Mouse (Mus musculus): ENCODE measurements around the gene Eif2ak3.
"Not testable (repeated sequence)": the region's sequence is repeated elsewhere in the genome, so short reads cannot be mapped to it uniquely, and the experiment has no call there.

Eif2ak3 gene

DNA sequence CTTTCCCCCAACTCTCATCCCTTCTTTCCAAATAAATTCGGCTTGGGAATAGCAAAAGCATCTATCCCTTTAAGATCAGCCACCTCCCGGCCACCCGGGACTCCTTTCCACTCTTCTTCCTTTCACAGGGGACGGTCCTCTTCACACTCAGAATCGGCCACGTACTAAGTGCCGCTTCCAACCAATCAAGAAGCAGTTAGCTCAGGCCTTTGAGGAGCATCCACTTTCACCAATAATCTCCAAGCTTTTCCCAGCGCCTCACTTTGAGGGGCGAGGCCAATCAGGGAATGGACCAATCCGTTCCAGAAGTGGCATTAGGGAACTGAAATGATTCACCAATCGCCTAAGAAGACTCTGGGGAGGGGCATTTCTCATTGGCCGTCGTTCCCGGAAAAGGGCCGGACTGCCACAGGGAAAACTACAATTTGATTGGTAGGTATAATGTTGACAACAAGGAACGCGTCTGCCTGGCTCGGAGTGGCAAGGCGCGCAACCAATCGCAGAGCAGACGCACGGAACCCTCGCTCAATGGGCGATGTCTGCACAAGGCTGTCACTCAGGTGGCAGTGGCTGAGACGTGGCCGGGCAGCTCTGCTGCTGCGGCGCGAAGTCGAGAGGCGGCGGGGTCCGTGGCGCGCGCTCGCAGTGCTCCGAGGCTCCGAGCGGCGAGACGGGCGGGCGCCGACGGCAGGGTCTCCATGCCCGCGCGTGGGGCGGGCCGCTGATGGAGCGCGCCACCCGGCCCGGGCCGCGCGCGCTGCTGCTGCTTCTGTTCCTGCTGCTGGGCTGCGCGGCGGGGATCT, at the start of gene Eif2ak3:
TSS of gene Eif2ak3 (plus strand) at position 514 of the 803 bp plus-strand sequence.
- DNase-seq (ENCODE audit: low read depth, low spot score), result peak; percentile 100

- no peak for DNase-seq (ENCODE audit: low read depth, low spot score)
Observed at GRCm38 (mm10) chr6:70796940-70797339, 47.4 kb upstream of the Eif2ak3 start.

- peak; percentile 81 for DNase-seq (ENCODE audit: low read depth, low spot score)
Observed at GRCm38 (mm10) chr6:70797581-70798251, 46.6 kb upstream of the Eif2ak3 start.

DNA sequence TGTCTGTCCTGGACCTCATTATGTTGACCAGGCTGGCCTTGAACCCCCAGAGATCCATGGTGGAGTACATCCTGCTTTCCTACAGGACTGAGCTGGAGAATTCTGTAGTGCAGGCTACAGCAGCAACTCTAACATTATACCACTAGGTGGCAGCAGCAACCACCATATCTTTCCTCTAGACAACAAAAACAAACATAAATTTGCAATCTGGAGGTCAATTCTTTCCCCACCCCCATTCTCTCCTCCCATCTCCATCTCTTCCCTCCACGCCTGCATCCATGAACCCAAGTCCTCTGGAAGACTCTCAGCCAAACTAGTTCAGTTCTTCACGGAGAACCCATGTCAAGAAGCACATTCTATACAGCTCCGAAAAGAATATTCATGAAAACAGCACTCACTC, 39.7 kb upstream of the Eif2ak3 start:
- peak; percentile 87 for DNase-seq (ENCODE audit: low read depth, low spot score)

GRCm38 (mm10) chr6:70805267-70805666, 39.0 kb upstream of the Eif2ak3 start:
- peak; percentile 80 for DNase-seq (ENCODE audit: low read depth, low spot score)

- peak; percentile 83 for DNase-seq (ENCODE audit: low read depth, low spot score)
Observed at GRCm38 (mm10) chr6:70805820-70806513, 38.3 kb upstream of the Eif2ak3 start.

DNA sequence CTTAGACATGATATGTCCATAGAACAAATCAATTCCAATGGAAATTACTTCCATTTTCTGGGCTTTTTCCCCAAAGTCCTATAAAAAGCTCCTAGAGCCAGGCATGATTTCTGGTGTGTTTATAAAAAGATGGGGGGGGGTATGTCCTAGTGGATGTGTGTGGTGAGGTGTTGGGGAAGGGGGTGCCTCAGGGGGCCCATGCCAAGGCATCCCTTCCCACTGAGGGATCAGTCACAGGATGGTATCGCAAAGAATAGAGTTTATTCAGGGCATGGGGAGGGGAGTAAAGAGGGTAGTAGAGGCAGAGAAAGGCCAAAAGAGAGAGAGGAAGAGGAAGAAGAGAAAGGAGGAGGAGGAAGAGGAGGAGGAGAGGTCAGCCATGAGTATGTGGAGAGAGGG, 37.8 kb upstream of the Eif2ak3 start:
- DNase-seq (ENCODE audit: low read depth, low spot score), result no peak

- DNase-seq (ENCODE audit: low read depth, low spot score), result no peak
Observed at GRCm38 (mm10) chr6:70810524-70810923, 33.8 kb upstream of the Eif2ak3 start.

DNA sequence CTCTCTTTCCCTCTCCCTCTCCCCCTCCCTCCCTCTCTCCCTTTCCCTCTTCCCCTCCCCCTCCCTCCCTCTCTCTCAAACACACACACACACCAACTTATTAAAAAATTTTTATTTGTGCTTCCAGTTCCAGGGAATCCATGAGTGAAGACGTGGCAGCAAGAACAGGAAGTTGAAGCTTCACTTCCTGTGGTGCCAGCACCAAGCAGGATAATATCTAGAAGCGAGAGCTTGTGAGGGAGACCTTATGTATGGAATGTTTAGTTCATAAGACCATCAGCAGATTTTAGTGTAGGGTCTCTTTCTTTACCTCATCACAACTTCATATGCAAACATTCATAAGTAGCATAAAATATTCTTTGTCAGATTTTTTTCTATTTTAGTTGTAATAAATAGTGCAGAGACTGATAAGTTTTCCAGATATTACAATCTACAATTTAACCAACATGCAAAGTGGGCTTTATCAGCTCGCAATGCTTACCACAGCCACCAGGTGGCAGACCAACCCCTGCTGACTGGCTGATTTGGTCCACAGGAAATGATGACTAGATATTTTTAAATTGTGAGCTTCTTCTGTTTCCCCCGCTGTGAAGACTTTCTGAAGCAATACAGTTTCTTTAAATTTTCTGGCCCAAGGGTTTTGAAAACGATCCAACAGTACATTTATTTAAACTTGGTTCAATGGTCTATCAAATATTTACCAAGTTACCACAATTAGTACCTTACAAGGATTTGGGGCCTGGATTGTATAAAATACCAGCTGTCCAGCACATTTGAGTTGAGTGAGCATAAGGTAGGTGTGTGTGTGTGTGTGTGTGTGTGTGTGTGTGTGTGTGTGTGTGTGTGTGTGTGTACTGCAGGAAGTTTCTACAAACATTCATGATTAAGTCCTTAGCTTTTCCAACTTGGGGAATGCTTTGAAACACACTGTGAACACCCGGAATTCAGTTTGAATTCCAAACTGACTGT, 32.5 kb upstream of the Eif2ak3 start:
- DNase-seq (ENCODE audit: low read depth, low spot score), result peak; percentile 56

- no peak for DNase-seq (ENCODE audit: low read depth, low spot score)
Observed at GRCm38 (mm10) chr6:70812526-70812895, 31.8 kb upstream of the Eif2ak3 start.

GRCm38 (mm10) chr6:70813921-70814628, 30.2 kb upstream of the Eif2ak3 start:
- DNase-seq (ENCODE audit: low read depth, low spot score), result no peak

- no peak for DNase-seq (ENCODE audit: low read depth, low spot score)
Observed at GRCm38 (mm10) chr6:70814629-70814950, 29.7 kb upstream of the Eif2ak3 start.

- DNase-seq (ENCODE audit: low read depth, low spot score), result no peak
Observed at GRCm38 (mm10) chr6:70815471-70815870, 28.8 kb upstream of the Eif2ak3 start.

DNA sequence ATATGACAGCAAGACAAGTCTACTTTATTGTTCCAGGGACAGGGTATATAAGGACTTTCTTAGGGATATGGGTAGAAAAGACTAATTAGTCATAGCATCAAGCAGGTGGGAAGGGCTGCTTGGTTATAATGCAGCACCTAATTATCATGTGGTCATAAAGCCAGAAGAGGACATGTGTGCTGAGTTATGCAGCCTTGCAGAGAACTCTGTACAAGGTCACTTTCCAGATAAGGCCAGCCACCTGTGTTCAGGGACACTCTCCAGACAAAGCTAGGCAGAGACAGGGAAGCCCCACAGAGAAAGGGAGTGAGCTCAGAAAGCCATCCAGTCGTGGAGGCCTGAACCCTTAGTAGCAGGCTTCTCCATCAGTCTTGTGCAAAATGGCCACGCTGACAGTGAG, 22.7 kb upstream of the Eif2ak3 start:
- no peak for DNase-seq (ENCODE audit: low read depth, low spot score)

DNA sequence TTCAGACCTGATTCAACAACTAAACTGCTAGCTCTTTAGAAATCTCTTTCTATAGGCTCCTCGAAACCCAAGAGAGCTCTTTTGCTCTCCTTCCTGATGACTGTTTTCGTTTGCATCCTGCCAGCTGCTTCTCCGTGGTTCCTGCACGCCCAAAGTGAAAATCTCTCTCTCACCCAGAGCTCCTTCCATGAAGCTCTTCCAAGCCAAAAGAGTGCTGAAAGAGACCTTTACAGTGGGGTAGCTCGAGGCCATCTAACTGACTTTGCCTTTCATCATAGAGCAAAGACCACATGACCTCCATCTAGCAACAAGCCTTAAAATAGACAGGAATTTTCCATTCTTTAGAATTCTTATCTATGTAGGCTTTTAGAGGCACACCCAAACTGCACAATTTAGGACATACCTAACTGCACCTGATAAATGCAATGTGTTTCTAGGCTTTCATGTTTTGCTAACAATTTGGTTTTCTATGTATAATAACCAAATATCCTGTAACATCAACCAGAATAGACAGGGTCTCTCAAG, 21.9 kb upstream of the Eif2ak3 start:
- DNase-seq (ENCODE audit: low read depth, low spot score), result no peak

DNA sequence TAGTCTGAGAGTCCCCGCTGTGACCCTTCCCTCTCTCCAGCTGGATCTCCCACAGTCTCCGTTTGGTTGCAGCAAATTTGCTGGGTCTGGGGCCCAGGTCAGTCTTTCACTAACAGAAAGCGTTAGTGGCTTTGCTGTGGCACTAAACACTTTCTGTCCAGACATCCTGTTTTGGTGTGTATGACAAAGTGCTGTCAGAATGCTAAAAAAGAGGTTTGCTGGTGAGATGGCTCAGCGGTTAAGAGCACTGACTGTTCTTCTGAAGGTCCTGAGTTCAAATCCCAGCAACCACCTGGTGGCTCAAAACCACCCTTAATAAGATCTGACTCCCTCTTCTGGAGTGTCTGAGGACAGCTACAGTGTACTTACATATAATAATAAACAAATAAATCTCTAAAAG, 21.0 kb upstream of the Eif2ak3 start:
- not testable (repeated sequence) for DNase-seq (ENCODE audit: low read depth, low spot score)

GRCm38 (mm10) chr6:70824085-70824986, 20.0 kb upstream of the Eif2ak3 start:
- peak; percentile 93 for DNase-seq (ENCODE audit: low read depth, low spot score)

DNA sequence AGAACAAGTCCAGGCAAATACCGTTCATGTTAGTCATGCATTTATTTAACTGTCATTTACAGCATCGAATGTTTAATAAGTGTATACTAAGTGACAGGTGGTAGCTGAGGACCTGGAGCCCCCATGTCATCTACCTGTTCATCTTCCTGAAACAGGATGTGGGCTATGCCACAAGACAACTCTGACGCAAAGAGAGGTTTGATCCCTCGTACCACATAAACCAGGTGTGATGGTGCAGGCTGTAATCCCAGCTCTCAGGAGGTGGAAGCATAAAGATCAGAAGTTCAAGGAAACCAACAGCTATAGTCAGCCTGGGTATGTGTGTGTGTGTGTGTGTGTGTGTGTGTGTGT, 19.4 kb upstream of the Eif2ak3 start:
- no peak for DNase-seq (ENCODE audit: low read depth, low spot score)

DNA sequence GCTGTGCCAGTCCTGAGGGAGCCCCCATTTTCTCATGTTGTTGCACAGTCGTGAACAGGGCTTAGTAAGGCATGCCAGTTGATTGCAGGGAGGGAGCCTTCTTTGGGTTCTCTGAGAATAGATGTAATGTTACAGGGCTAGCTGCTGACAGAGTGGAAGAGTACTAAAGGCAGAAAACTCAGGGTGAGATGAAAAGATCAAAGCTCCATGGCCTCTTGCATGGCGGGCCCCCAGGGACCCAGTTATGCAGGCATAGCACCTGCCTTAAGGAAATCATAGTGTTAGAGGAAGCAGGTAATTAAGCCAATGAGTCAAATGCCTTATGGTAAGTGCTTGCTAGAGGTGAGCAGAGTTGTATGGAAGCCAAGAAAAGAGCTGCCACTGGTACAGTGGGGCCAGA, 14.9 kb upstream of the Eif2ak3 start:
- DNase-seq (ENCODE audit: low read depth, low spot score), result no peak

DNA sequence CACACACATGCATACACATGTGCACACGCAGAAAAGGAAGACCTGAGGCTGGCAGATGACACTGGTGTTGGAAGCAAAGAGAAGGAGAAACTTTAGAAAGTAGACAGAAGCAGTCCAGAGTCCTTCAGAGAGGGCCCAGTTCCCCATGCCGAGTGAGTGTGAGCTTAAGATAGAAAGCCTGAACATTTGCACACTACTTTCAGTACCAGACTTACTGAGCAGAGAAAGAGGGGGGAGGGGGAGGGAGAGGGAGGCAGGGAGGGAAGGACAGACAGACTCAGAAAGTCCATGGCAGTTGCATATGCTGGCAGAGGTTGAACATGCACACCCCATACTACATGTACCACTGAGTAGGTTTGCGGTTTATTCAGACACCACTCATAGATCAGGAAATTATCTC, 13.8 kb upstream of the Eif2ak3 start:
- DNase-seq (ENCODE audit: low read depth, low spot score), result no peak

Data from ES-CJ7 (cell line).